Mouse (Mus musculus): ENCODE data around the gene Haus4. TPM values are rescaled to one million over a fixed set of nuclear protein-coding genes. Genes with fewer than 3 reads are reported as not detected.
A peak's percentile ranks its signal among the peaks of the same experiment; 100 is the strongest.

Haus4 gene
- total RNA-seq, 2 experiments from 2014 or later: 1.5 to 2.0 TPM

DNA sequence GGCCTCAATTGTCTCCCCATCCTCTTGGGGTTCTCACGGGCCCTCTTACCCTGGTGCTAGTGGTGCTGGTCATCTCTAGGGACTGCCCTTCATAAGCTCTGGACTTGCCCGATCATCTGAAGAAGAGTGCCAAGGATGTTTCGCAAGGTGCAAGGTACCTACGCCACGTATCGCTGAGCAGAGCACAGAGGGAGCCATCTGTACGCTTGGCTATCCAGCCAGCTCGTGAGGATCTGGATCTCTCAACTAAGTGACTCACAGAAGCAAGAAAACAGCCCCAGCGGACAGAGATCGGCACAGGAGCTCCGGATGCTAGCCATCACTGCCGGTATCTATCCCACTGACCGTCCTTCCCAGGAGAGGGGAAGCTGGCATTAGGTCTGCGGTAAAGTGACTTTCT lies 57.7 kb downstream of the Haus4 start:
- DNase-seq (ENCODE audit: low spot score in 2 of 2): no peak

DNA sequence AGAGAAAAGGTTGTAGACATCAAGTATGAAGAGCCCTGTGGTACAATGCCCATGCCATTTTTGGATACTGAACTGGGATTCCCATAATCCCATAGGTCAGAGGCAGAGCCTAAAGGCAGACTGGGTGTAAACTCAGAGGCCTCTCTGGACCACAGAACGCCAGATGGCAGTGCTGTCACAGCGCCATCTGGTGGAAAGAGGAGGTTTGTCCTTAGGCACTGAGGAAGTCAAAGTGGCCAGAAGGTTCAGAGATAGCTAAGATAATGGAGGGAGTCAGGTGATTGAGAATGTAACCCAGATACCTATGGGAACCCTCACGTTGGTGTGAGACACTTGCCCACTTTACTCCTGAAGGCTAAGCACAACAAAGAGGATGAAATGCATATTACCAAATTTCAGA lies 60.2 kb downstream of the Haus4 start:
- DNase-seq (ENCODE audit: low spot score in 2 of 2): peak; percentile 69 to 78

DNA sequence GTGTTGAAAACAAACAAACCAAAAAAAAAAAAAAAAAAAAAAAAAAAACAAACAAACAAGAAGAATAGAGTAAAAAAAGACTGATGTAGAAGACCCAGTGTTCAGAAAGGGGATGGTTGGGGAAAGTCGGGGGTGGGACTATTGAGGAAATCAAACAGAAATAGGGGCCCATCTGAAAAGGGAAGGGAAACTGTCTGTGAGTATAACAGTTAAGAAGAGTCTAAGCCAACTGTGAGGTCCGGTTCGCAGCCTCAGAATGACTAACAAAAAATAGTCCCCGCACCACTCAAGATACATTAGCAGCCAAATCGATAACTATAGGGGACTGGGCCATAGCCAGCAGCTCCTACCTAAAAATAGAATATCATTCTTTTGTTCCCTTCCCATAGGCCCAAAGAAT lies 61.2 kb downstream of the Haus4 start:
- no peak for DNase-seq (ENCODE audit: low spot score in 2 of 2)

DNA sequence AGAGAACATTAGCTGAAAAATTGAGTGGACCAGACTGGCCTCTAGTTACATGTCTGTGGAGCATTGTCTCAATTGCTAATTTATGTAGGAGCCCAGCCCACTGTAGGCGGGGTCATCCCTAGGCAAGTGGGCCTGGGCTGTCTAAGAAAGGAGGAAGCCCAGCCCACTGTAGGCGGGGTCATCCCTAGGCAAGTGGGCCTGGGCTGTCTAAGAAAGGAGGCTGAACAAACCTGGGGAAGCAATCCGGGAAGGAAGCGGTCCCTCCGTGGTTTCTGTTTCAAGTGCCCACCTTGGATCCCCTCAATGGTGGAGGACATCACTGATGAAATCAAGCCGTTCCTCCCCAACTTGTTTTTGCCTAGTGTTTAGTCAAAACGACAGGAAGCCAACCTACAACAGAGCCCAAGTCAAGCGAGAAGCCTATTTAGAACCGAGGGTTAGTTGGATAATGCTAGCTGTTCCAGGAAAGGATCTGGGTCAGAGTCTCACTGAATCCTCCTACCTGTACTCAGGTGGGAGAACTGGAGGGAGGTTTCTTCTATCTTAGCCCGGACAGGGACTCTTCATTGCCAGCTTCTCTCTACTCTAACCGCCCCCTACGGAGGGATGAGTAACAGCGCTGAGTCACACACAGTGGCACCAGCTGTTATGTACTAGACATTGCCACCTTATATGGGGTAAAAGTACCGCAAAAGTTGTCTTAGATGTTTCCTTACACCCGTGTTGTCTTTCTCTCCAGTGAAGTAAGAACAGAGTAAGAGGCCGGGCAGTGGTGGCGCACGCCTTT lies 61.9 kb downstream of the Haus4 start:
- peak; percentile 64 to 67 for DNase-seq (ENCODE audit: low spot score in 2 of 2)

Other genes starting within 250 kb of the Haus4 start
- gene Oxa1l, start 193.8 kb downstream of the Haus4 start, total RNA-seq (2021): 10 to 100 TPM; 49.2 to 55.1 TPM
- 1 to 10 TPM; 2.3 to 4.0 TPM for gene Slc7a7, start 136.8 kb downstream of the Haus4 start, total RNA-seq (2021)
- 10 to 100 TPM; 89.2 to 93.8 TPM for gene Mrpl52, start 127.7 kb downstream of the Haus4 start, total RNA-seq (2021)
- 10 to 100 TPM; 12.0 to 12.6 TPM for gene Mmp14, start 123.0 kb downstream of the Haus4 start, total RNA-seq (2021)
- gene Lrp10, start 90.5 kb downstream of the Haus4 start, total RNA-seq (2021): 10 to 100 TPM; 21.1 to 22.2 TPM
- gene Rem2, start 78.5 kb downstream of the Haus4 start, total RNA-seq (2021): 1 to 10 TPM; 4.2 to 7.5 TPM
- gene Prmt5, start 37.1 kb downstream of the Haus4 start, total RNA-seq (2021): 10 to 100 TPM; 48.8 to 49.7 TPM
- 1 to 10 TPM; 1.7 to 1.9 TPM for gene Ajuba, start 22.9 kb upstream of the Haus4 start, total RNA-seq (2021)
- gene 4931414P19Rik, start 51.4 kb upstream of the Haus4 start, total RNA-seq (2021): 1 to 10 TPM; 8.3 to 9.3 TPM
- gene Psmb5, start 63.4 kb upstream of the Haus4 start, total RNA-seq (2021): 100 to 1,000 TPM; 176 to 178 TPM
- gene Psmb11, start 66.8 kb upstream of the Haus4 start, total RNA-seq (2021): under 1 TPM in 1 of 2 experiments, not detected in 1; 0.16 TPM
- gene Gm17606, start 86.3 kb upstream of the Haus4 start, total RNA-seq (2021): not detected
- 1 to 10 TPM; 8.4 to 9.2 TPM for gene Cdh24, start 86.7 kb upstream of the Haus4 start, total RNA-seq (2021)
- gene 1700123O20Rik, start 131.6 kb upstream of the Haus4 start, total RNA-seq (2021): 10 to 100 TPM; 22.9 to 25.8 TPM
- 100 to 1,000 TPM; 193 to 195 TPM for gene Acin1, start 132.3 kb upstream of the Haus4 start, total RNA-seq (2021)
- gene Gm29776, start 144.2 kb upstream of the Haus4 start, total RNA-seq (2021): not detected
- not detected for gene Cebpe, start 157.6 kb upstream of the Haus4 start, total RNA-seq (2021)
- 10 to 100 TPM; 48.7 to 52.5 TPM for gene Slc7a8, start 227.3 kb upstream of the Haus4 start, total RNA-seq (2021)

Data from left cerebral cortex, adult 18-20 months (tissue).